26 mouse cellular contexts compared by ENCODE assay signal in the genomic region with DNA sequence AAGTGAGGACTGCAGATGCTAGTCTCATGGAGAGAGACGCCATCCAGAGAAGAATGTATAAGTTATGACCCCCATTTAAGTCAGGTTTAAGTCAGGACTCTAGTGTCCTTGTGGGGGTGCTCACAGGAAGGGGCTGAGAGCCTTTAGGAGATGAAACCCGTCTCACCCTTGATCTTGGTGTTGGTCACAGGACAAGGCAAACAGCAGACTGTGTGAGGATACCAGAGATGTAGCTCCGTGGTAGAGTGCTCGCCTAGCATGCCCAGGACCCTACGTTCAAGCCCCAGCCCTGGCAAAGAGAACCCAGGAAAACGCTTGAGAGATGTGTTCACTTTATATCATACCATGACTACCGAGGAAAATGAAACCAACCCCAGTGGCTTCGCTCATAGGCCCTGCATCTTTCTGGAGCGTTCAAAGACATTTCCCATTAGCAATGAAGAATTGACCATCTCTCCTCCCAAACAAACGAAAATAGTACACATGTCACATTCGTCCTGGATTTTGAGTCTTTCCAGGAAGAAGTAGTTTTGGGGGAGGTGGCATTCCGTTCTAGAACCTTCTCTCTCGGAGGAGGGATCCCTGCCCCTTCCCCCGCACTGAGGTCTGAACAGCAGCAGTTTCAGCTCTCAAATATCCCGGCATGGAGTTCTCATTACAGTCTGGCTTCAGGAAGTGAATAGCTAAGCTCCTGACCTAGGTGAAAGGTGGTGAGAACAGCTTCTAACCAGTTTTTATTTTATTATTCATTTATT. TPM values are rescaled to one million over a fixed set of nuclear protein-coding genes. Genes with fewer than 3 reads are reported as not detected.
DNase-seq lines count a peak whose midpoint lies in the region; ATAC-seq lines count a peak whose summit lies in the region.
"Had no signal": no experiment of that assay in that cellular context is flagged by ENCODE, and none has a peak within 500 bp of the region (broad histone marks: within the 10 kb centered on the region; RNA-seq: fewer than 3 reads in every experiment).

No protein-coding gene starts in this region.

- H3K4me2 ChIP-seq in kidney, embryonic 16.5 days (replicated peaks; ENCODE audit: low read depth, low read length): peak overlapping the region; percentile 26; the same call in 1 of the 2 replicates
- no peak overlapping the region for H3K4me2 ChIP-seq in forebrain, embryonic 14.5 days (ENCODE audit: low read length)

- no peak for ATAC-seq in kidney, embryonic 16.5 days (ENCODE audit: low FRiP score, low TSS enrichment)
- no peak for ATAC-seq in forebrain, embryonic 14.5 days
- ATAC-seq: activated CD4-positive, CD25-positive, alpha-beta regulatory T cell, adult 4 months; CD4-positive, CD25-positive, alpha-beta regulatory T cell, adult 4 months; forebrain, postnatal 0 days; hindbrain, embryonic 16.5 days; midbrain, embryonic 15.5 days had no signal

- no peaks in the 10 kb centered on the region for H3K27me3 ChIP-seq in kidney, embryonic 16.5 days (ENCODE audit: insufficient read depth, low read length)
- H3K27me3 ChIP-seq in forebrain, embryonic 14.5 days (replicated peaks; ENCODE audit: control insufficient read depth, insufficient read depth, low read length): no peaks in the 10 kb centered on the region
- H3K27me3 ChIP-seq: intestine, embryonic 15.5 days; limb, embryonic 15.5 days; midbrain, embryonic 15.5 days; stomach, embryonic 15.5 days had no signal

- no peak overlapping the region for H3K4me3 ChIP-seq in kidney, embryonic 16.5 days (ENCODE audit: low read length)
- H3K4me3 ChIP-seq in brown adipose tissue, adult 24 weeks (ENCODE audit: insufficient read depth, low read depth, low read length): 0 out of 2 replicates have a peak overlapping the region, but pooled peaks have one; percentile 2
- no peak overlapping the region for H3K4me3 ChIP-seq in forebrain, embryonic 14.5 days (ENCODE audit: low read depth, low read length)
- H3K4me3 ChIP-seq: left cerebral cortex, adult 2 months had no signal

- H3K4me1 ChIP-seq in kidney, embryonic 16.5 days (ENCODE audit: insufficient read depth, low read length): peaks cover 27% of the 10 kb centered on the region
- H3K4me1 ChIP-seq in brown adipose tissue, adult 24 weeks (ENCODE audit: control insufficient read depth, insufficient read depth, insufficient read length, low read length): no peaks in the 10 kb centered on the region
- peaks cover 5% of the 10 kb centered on the region; the same call in 1 of the 2 replicates for H3K4me1 ChIP-seq in forebrain, embryonic 14.5 days (ENCODE audit: control insufficient read depth, insufficient read depth, low read length)

- WGBS in kidney, embryonic 16.5 days: 54% methylated on average over 15 of the region's 15 CpGs
- WGBS in forebrain, embryonic 14.5 days: 80% methylated on average over 15 of the region's 15 CpGs

- no peak overlapping the region for H3K9ac ChIP-seq in kidney, embryonic 16.5 days (replicated peaks; ENCODE audit: low read length)
- H3K9ac ChIP-seq in forebrain, embryonic 14.5 days (ENCODE audit: low read length): no peak overlapping the region
- H3K9ac ChIP-seq: intestine, embryonic 15.5 days; limb, embryonic 15.5 days; midbrain, embryonic 15.5 days; stomach, embryonic 15.5 days had no signal

- peak; percentile 61 for DNase-seq in heart, adult 11 months
- DNase-seq in heart, adult 8-10 months (ENCODE audit: low spot score): no peak
- DNase-seq in kidney, postnatal 25 days: no peak
- peak; percentile 19 for DNase-seq in 3T3-L1 (ENCODE audit: low read depth, low spot score)
- no peak for DNase-seq in forebrain, embryonic 14.5 days (ENCODE audit: low spot score)
- no peak for DNase-seq in urinary bladder, adult 18-20 months (ENCODE audit: low spot score in 2 of 2)
- DNase-seq: adrenal gland, postnatal 10 days; cerebellum, adult 8-10 months; heart, postnatal 4 days; lung, adult 2 months; retina, postnatal 1 day; thymus, postnatal 36 days had no signal

- H3K9me3 ChIP-seq in kidney, embryonic 16.5 days (ENCODE audit: low read length): no peaks in the 10 kb centered on the region
- no peaks in the 10 kb centered on the region for H3K9me3 ChIP-seq in forebrain, embryonic 14.5 days (replicated peaks; ENCODE audit: control insufficient read depth, low read length)
- H3K9me3 ChIP-seq: forebrain, embryonic 10.5 days; intestine, embryonic 15.5 days; limb, embryonic 15.5 days; megakaryocyte, embryonic 14.5 days; midbrain, embryonic 15.5 days; neural tube, embryonic 13.5 days; stomach, embryonic 15.5 days had no signal

- H3K36me3 ChIP-seq in kidney, embryonic 16.5 days (ENCODE audit: insufficient read depth, low read length): no peaks in the 10 kb centered on the region
- no peaks in the 10 kb centered on the region for H3K36me3 ChIP-seq in forebrain, embryonic 14.5 days (ENCODE audit: control insufficient read depth, insufficient read depth, low read length)
- H3K36me3 ChIP-seq: forebrain, embryonic 10.5 days; intestine, embryonic 15.5 days; limb, embryonic 15.5 days; midbrain, embryonic 15.5 days; neural tube, embryonic 13.5 days; stomach, embryonic 15.5 days had no signal

- H3K27ac ChIP-seq in kidney, embryonic 16.5 days (ENCODE audit: low read length): 0 out of 2 replicates have a peak overlapping the region, but pooled peaks have one; percentile 18
- H3K27ac ChIP-seq in brown adipose tissue, adult 24 weeks (replicated peaks; ENCODE audit: low read depth, low read length): peak overlapping the region; percentile 23; the same call in 1 of the 2 replicates
- H3K27ac ChIP-seq in forebrain, embryonic 14.5 days (ENCODE audit: low read depth, low read length): no peak overlapping the region
- H3K27ac ChIP-seq: intestine, embryonic 15.5 days; left cerebral cortex, adult 2 months; limb, embryonic 15.5 days; midbrain, embryonic 15.5 days; neural tube, embryonic 13.5 days; stomach, embryonic 15.5 days had no signal

RNA-seq across cellular contexts. Expression of a gene that starts 21.6 kb away (rescaled TPM):
- 1 to 10 TPM in 3 of 4 experiments, under 1 TPM in 1; 0.90 to 1.4 (median 1.2) TPM for total RNA-seq in heart, adult 8-10 months (2022)
- 43.4 and 48.6 TPM in 2 replicates for polyA plus RNA-seq in kidney, embryonic 16.5 days (2015; fragmentation: Nextera tagmentation; extraction: Ambion mirVana)
- polyA plus RNA-seq in brown adipose tissue, adult 24 weeks (2012; ENCODE audit: insufficient read depth, insufficient read length, missing spikeins): 1.6 and 3.0 TPM in 2 replicates
- 5.4 and 6.0 TPM in 2 replicates for polyA plus RNA-seq in forebrain, embryonic 14.5 days (2014; fragmentation: Nextera tagmentation; extraction: Ambion mirVana)

Comparison
In these comparisons a context has a peak if more than half of its experiments do, and no peak if none do; other contexts are left out.
1. DNase-seq: peak in heart, adult 11 months (single experiment) and 3T3-L1 (single experiment); none in heart, adult 8-10 months (single experiment), kidney, postnatal 25 days (0 of 2), forebrain, embryonic 14.5 days (single experiment) and urinary bladder, adult 18-20 months (0 of 2).